Mouse (Mus musculus): ENCODE results near the gene Wfdc1. TPM values are rescaled to one million over a fixed set of nuclear protein-coding genes. Genes with fewer than 3 reads are reported as not detected.

Gene Wfdc1
- polyA plus RNA-seq, 1 experiment from 2014 or later, result 6.0 TPM

- H3K4me2 ChIP-seq (ENCODE audit: low read depth, low read length), result no peak overlapping the region
- ATAC-seq (no peak), DNase-seq (no peak)
- no peak for TF ChIP-seq EP300 (IDR thresholded peaks at IDR 0.05; ENCODE audit: low read depth)
- no peak for TF ChIP-seq CTCF (IDR thresholded peaks at IDR 0.05; ENCODE audit: low read depth)
- H3K27ac ChIP-seq (ENCODE audit: low read depth), result no peak overlapping the region
- H3K27me3 ChIP-seq (ENCODE audit: insufficient read depth, low read length), result peaks cover 44% of the 10 kb centered on the region
- peaks cover 10% of the 10 kb centered on the region; the same call in 1 of the 2 replicates for H3K4me1 ChIP-seq (ENCODE audit: insufficient read depth)
- H3K4me3 ChIP-seq (ENCODE audit: low read depth, low read length), result no peak overlapping the region
- WGBS (ENCODE audit: insufficient replicate concordance), result 51% methylated on average over 7 of the region's 7 CpGs
- H3K9ac ChIP-seq (replicated peaks), result no peak overlapping the region
- H3K36me3 ChIP-seq (replicated peaks; ENCODE audit: insufficient read depth, low read length), result no peaks in the 10 kb centered on the region
- no peaks in the 10 kb centered on the region for H3K9me3 ChIP-seq (ENCODE audit: low read length)
Observed at GRCm38 (mm10) chr8:119702965-119703364, 36.8 kb downstream of the Wfdc1 start.

- Histone ChIP-seq H3K9me3 (ENCODE audit: low read length) (no peaks in the 10 kb centered on the region), H3K4me3 (ENCODE audit: low read depth, low read length) (no peak overlapping the region), H3K4me1 (ENCODE audit: insufficient read depth) (peaks cover 3% of the 10 kb centered on the region; the same call in 1 of the 2 replicates), H3K27me3 (ENCODE audit: insufficient read depth, low read length) (peaks cover 5% of the 10 kb centered on the region; the same call in 1 of the 2 replicates), H3K9ac (replicated peaks) (no peak overlapping the region), H3K36me3 (replicated peaks; ENCODE audit: insufficient read depth, low read length) (no peaks in the 10 kb centered on the region), H3K4me2 (ENCODE audit: low read depth, low read length) (no peak overlapping the region), H3K27ac (ENCODE audit: low read depth) (no peak overlapping the region)
- WGBS (ENCODE audit: insufficient replicate concordance), result 72% methylated on average over 9 of the region's 9 CpGs
- DNase-seq, result no peak
- TF ChIP-seq EP300 (IDR thresholded peaks at IDR 0.05; ENCODE audit: low read depth) (no peak), CTCF (IDR thresholded peaks at IDR 0.05; ENCODE audit: low read depth) (no peak)
- ATAC-seq, result no peak
Observed at GRCm38 (mm10) chr8:119707146-119707545, 41.0 kb downstream of the Wfdc1 start.

DNA sequence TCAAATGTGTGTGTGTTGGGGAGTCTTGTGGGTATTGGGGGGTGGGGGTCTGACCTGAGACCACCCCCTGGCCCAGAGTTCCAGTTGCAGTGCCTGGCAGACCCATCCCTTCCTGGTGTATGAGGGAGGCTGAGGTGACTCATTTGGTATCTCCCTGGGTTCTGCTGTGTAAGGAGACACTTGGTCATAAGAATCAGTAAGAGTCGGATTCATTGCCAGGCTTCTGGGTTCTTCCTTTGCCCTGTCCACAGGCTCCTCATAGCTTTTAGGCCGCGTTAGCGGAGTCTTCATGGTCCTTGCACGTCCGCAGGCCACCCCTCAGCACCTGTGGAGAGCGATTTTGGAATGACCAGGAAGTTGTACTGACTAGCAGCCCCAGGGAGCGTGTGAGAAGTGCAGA is 42.3 kb downstream of the Wfdc1 start:
- H3K4me1 ChIP-seq (ENCODE audit: insufficient read depth), result peaks cover 3% of the 10 kb centered on the region; the same call in 1 of the 2 replicates
- peak overlapping the region; percentile 60; the same call in 1 of the 2 replicates for H3K27ac ChIP-seq (ENCODE audit: low read depth)

GRCm38 (mm10) chr8:119708878-119709702 is 42.9 kb downstream of the Wfdc1 start:
- H3K9me3 ChIP-seq (ENCODE audit: low read length), result no peaks in the 10 kb centered on the region
- H3K4me2 ChIP-seq (ENCODE audit: low read depth, low read length), result 0 out of 2 replicates have a peak overlapping the region, but pooled peaks have one; percentile 9
- no peak overlapping the region for H3K4me3 ChIP-seq (ENCODE audit: low read depth, low read length)
- ATAC-seq (no peak), DNase-seq (peak; percentile 26)
- peak overlapping the region; percentile 60 for H3K27ac ChIP-seq (ENCODE audit: low read depth)
- no peaks in the 10 kb centered on the region for H3K36me3 ChIP-seq (replicated peaks; ENCODE audit: insufficient read depth, low read length)
- H3K9ac ChIP-seq (replicated peaks), result no peak overlapping the region
- no peaks in the 10 kb centered on the region for H3K27me3 ChIP-seq (ENCODE audit: insufficient read depth, low read length)
- H3K4me1 ChIP-seq (ENCODE audit: insufficient read depth), result peaks cover 3% of the 10 kb centered on the region; the same call in 1 of the 2 replicates
- TF ChIP-seq CTCF (IDR thresholded peaks at IDR 0.05; ENCODE audit: low read depth) (no peak), EP300 (IDR thresholded peaks at IDR 0.05; ENCODE audit: low read depth) (no peak)
- WGBS (ENCODE audit: insufficient replicate concordance), result 66% methylated on average over 14 of the region's 14 CpGs

More for the DNA sequence above, 42.3 kb downstream of the Wfdc1 start:
- no peak overlapping the region for H3K9ac ChIP-seq (replicated peaks)
- H3K4me3 ChIP-seq (ENCODE audit: low read depth, low read length), result no peak overlapping the region
- DNase-seq (no peak), ATAC-seq (no peak)
- WGBS (ENCODE audit: insufficient replicate concordance), result 81% methylated on average over 8 of the region's 8 CpGs
- no peak overlapping the region for H3K4me2 ChIP-seq (ENCODE audit: low read depth, low read length)
- no peaks in the 10 kb centered on the region for H3K27me3 ChIP-seq (ENCODE audit: insufficient read depth, low read length)
- H3K9me3 ChIP-seq (ENCODE audit: low read length), result no peaks in the 10 kb centered on the region
- H3K36me3 ChIP-seq (replicated peaks; ENCODE audit: insufficient read depth, low read length), result no peaks in the 10 kb centered on the region
- TF ChIP-seq EP300 (IDR thresholded peaks at IDR 0.05; ENCODE audit: low read depth) (no peak), CTCF (IDR thresholded peaks at IDR 0.05; ENCODE audit: low read depth) (no peak)

DNA sequence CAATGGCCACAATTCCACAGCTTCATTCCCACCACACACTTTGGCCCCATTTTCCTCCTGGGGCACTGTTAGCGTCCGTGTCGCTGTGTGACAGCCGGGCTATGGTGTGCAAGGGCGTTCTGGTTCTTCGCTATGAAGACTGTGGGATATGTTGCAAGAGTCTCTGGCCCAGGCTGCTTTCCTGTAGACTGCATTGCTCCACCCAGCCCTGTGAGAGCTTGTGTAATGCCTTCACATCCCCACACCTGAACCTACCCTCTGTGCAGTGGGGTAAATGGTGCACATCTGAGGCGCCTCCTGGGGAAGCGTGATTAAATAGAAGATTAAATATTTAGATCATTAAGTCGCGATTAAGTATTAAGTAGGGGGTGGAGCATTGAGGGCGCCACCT is 43.5 kb downstream of the Wfdc1 start:
- Histone ChIP-seq H3K4me2 (ENCODE audit: low read depth, low read length) (0 out of 2 replicates have a peak overlapping the region, but pooled peaks have one; percentile 9), H3K4me3 (ENCODE audit: low read depth, low read length) (no peak overlapping the region), H3K36me3 (replicated peaks; ENCODE audit: insufficient read depth, low read length) (no peaks in the 10 kb centered on the region), H3K27ac (ENCODE audit: low read depth) (peak overlapping the region; percentile 60), H3K4me1 (ENCODE audit: insufficient read depth) (peaks cover 3% of the 10 kb centered on the region; the same call in 1 of the 2 replicates), H3K9me3 (ENCODE audit: low read length) (no peaks in the 10 kb centered on the region), H3K9ac (replicated peaks) (no peak overlapping the region), H3K27me3 (ENCODE audit: insufficient read depth, low read length) (no peaks in the 10 kb centered on the region)
- no peak for TF ChIP-seq EP300 (IDR thresholded peaks at IDR 0.05; ENCODE audit: low read depth)
- TF ChIP-seq CTCF (IDR thresholded peaks at IDR 0.05; ENCODE audit: low read depth), result no peak
- DNase-seq (peak; percentile 49), ATAC-seq (peak; percentile 81)
- 50% methylated on average over 11 of the region's 11 CpGs for WGBS (ENCODE audit: insufficient replicate concordance)

DNA sequence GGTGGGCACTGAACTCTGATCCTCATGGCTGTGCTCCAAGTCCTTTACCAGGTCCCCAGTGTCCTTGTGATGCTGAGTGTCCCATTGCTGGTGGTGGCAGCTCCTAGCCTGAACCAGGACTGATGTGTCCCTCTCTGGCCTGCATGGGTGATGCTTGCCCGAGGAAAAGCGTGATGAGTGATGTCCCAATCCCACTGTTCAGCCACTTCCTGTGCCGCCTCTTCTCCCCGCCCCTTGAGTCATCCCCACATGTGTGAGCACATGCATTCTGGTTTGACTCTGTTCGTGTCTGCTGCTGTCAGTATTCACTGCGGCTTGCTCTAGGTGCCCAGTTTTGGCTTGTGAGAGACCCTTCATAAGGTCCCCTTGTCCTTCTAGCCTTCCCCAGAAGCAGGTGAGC is 46.1 kb downstream of the Wfdc1 start:
- H3K9me3 ChIP-seq (ENCODE audit: low read length), result no peaks in the 10 kb centered on the region
- H3K36me3 ChIP-seq (replicated peaks; ENCODE audit: insufficient read depth, low read length), result no peaks in the 10 kb centered on the region
- no peak overlapping the region for H3K4me2 ChIP-seq (ENCODE audit: low read depth, low read length)
- H3K4me1 ChIP-seq (ENCODE audit: insufficient read depth), result peaks cover 11% of the 10 kb centered on the region
- H3K27me3 ChIP-seq (ENCODE audit: insufficient read depth, low read length), result no peaks in the 10 kb centered on the region
- no peak overlapping the region for H3K4me3 ChIP-seq (ENCODE audit: low read depth, low read length)
- H3K9ac ChIP-seq (replicated peaks), result no peak overlapping the region
- no peak for TF ChIP-seq CTCF (IDR thresholded peaks at IDR 0.05; ENCODE audit: low read depth)
- no peak; the same call in 1 of the 2 replicates for TF ChIP-seq EP300 (IDR thresholded peaks at IDR 0.05; ENCODE audit: low read depth)
- no peak overlapping the region for H3K27ac ChIP-seq (ENCODE audit: low read depth)
- ATAC-seq, result peak; percentile 31; the same call in 1 of the 2 replicates
- 71% methylated on average over 6 of the region's 6 CpGs for WGBS (ENCODE audit: insufficient replicate concordance)
- DNase-seq, result peak; percentile 58

Data from liver, postnatal 0 days (tissue).